Mouse (Mus musculus): ENCODE data around the gene Tspo.

- TF ChIP-seq CTCF (IDR thresholded peaks at IDR 0.05; ENCODE audit: insufficient read depth, low read depth, low read length) (no peak), POLR2A (IDR thresholded peaks at IDR 0.05; ENCODE audit: insufficient read depth, low read depth, low read length) (no peak)
These were observed 36.8 kb upstream of the Tspo start, which contains the start of gene Bik for GRCm38 (mm10) chr15:83526424-83527091.
